Mouse (Mus musculus) 416B (cell line): Measurements from ENCODE around the gene E2f6.

Source experiments
- DNase-seq: peaks from one replicate; pipeline ENCODE4 v3.0.0; 2011; ENCODE audit warnings: low read depth

E2f6 gene

DNA sequence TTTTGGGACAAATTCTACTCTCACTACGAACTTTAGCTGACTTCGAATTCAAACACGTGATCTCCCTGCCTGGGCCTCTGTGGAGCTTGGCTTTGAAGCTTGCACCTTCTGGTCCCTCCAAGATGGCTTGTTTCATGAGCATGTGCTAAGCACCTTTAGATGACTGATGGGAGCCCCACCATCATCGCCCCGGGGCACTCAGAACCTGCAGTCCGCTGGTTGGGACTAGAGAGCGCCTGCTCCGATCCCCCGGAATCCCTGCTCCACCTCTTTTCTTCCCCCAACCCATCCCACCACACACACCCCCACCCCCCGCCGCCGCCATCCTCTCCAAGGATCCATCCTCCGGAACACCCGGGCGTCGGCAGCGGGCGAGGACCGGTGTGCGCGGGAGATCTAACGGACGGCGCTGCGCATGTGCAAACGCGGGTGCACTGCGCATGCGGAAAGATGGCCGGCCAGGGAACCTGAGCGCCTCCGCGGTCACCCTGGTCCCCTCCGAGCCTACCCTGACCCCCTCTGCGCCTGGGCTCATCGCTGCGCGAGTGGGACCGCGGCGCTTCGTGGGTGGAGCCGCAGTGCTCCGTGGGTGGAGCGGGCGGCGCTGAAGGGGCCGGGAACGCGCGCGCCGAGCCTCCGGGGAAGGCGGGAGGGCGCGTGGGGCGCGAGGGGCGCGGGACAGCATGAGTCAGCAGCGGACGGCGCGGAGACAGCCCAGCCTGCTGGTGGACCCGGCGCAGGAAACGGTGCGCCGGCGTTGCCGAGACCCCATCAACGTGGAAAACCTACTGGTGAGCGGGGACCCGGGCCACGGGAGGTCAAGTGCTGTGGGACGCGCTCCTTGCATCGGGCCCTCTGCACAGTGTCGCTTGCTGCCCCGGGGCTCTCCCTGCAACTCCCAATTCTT, at the start of gene E2f6:
TSS of gene E2f6 (plus strand) at position 439 of the 907 bp plus-strand sequence.
- DNase-seq = peak; percentile 65

GRCm38 (mm10) chr12:16761461-16761860, 49.3 kb upstream of the E2f6 start:
- DNase-seq = no peak

GRCm38 (mm10) chr12:16763649-16764422, 46.9 kb upstream of the E2f6 start:
- no peak for DNase-seq

- DNase-seq = no peak
Measured at GRCm38 (mm10) chr12:16764776-16765445, 45.9 kb upstream of the E2f6 start.

GRCm38 (mm10) chr12:16768251-16768650, 42.5 kb upstream of the E2f6 start:
- no peak for DNase-seq

DNA sequence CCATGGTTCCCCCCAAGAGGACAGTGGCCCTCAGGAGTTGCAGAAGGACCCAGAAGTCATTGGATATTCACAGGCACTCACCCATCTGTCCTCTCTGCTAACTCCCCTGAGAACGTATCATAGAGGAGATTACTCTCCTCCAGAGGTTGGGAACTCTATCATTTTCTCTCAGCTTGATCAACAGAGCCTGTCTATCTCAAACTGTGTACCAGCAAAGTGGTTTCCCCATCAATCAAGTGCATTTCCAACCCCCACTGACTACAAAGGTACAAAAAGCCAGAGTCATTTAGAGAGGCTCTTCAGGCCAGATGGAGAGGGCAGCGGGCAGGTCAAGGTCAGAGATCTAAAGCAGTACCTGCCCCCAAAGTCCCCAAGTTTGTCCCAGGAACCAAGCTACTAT, 42.1 kb upstream of the E2f6 start:
- no peak for DNase-seq

GRCm38 (mm10) chr12:16769601-16770165, 41.1 kb upstream of the E2f6 start:
- no peak for DNase-seq

DNA sequence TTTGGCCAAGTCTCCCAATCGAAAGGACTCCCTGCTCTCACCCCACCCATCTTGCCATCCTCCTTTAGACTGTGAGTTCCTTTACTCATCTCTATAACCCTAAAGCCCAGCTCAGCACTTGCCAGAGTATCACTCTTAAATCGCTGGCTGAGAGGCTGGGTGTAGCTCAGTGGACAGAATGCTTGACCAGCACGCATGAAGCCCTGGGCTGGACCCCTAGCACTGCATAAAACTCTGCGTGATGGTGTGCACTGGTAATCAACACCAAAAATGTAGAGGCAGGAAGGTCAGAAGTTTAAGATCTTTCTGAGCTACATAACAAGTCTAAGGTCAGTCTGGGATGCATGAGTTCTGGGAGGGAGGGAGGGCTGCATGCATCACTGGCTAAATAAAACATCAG, 36.2 kb upstream of the E2f6 start:
- no peak for DNase-seq

DNA sequence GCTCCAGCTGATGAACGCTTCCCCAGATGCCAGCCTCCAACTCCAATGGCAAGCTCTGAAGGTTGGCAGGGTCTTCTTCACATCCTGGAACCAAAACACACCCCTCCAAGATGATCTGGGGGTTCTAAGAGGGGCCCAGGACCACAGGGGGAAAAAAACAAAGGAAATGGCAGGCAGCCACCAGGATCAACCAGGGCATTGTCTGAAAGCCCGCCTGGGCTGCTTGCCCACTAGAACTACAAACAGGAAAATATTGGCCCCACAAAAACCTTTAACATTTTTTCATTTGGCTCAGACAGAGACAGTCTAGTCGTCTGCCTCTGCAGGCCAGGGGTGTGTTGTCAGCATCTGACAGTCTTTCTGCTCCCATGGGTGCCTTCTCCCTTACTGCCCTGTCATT, 35.4 kb upstream of the E2f6 start:
- DNase-seq = no peak

- no peak for DNase-seq
Measured at GRCm38 (mm10) chr12:16778523-16778922, 32.2 kb upstream of the E2f6 start.

GRCm38 (mm10) chr12:16779165-16779564, 31.6 kb upstream of the E2f6 start:
- DNase-seq = peak; percentile 16

GRCm38 (mm10) chr12:16780320-16780719, 30.4 kb upstream of the E2f6 start:
- no peak for DNase-seq

GRCm38 (mm10) chr12:16781034-16781746, 29.6 kb upstream of the E2f6 start:
- DNase-seq = no peak

- DNase-seq = no peak
Measured at GRCm38 (mm10) chr12:16788600-16788999, 22.2 kb upstream of the E2f6 start.

DNA sequence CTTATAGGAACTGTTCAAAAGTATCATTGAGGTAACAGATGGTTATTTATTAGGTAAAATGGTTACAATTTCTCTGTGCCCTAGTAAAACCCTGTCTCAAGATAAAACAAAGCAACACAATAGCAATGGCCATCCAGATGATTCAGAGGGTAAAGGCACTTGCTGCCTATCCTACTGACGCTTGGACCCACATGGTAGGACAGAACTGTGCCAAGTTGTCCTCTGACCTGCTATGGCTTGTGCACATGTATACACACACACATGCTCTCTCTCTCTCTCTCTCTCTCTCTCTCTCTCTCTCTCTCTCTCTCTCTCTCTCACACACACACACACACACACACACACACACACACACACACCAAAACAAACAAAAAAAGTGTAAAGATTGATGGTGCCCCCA, 21.6 kb upstream of the E2f6 start:
- no peak for DNase-seq

DNA sequence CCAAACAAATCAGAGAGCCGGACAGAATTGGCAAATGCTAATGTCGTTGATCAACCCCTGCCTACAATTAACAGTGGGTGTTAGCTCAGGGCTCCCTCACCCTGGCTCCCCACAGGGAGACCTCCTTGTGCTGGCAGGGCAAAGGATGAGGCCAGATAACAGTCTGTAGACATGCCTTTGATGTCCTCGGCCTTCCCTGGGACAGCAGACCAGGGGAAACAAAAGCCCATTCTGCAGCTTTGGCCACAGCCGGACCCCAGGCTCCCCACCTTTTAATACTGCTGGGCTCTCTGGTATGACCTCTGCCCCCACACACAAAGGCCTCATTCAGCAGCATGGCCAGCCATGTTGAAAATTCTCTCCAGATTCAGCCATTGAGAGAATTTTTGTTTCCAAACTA, 21.0 kb upstream of the E2f6 start:
- DNase-seq = no peak

DNA sequence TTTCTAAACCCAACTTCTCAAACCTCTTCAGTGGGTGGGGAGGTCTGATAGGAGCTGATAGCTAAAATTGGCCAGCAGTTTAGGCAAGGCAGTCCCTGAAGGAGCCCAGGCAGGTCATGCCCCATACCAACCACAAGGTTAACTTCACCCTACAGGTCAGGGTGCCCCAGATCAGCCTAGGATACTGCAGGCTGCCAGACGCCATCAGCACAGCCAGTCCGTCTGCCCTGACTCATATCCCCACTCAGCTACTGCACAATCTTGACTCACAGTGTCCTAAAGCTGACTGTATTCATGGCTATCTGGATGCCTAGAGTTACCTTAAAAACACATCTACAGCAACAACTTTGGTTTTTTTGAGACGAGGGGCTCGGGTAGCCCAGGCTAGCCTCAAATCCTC, 20.3 kb upstream of the E2f6 start:
- no peak for DNase-seq

DNA sequence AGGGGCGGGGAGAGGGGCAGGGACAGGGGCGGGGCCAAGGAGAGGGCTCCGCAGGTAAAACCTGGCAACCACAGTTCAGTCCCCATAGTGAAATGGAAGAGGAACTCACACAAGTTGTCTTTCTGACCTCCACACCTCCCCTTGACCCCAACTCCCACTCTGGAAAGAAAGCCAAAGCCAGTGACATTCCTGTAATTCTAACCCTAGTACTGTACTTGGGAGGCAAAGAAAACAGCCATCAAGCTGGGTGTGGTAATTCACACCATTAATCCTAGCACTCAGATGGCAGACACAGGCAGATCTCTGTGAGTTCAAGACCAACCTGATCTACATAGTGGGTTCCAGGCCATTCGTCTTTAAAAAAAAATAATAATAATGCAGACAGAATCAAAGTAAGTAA, 17.4 kb upstream of the E2f6 start:
- DNase-seq = no peak

- peak; percentile 56 for DNase-seq
Measured at GRCm38 (mm10) chr12:16795781-16796180, 15.0 kb upstream of the E2f6 start.

DNA sequence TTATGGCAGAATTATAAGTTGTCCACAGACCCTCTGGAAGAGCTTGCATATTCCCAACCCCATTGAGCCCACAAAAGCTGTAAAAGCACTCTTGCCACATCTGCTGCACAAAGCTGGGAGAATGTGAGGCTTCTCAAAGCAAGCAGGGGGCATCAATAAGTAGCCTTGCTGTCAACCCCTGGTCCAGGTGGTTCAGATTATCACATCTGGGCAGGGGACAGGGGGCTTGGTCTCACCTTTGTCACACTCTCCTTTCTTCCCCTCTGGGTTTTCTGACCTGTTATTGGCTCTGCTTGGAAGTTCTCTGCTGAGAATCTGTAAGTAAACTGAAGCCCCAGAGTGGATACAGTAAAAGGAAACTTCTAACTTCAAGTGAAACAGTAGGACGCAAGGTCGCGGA, 11.9 kb upstream of the E2f6 start:
- DNase-seq = no peak

- no peak for DNase-seq
Measured at GRCm38 (mm10) chr12:16799928-16800258, 10.9 kb upstream of the E2f6 start.
